Mouse (Mus musculus) limb, embryonic 10.5 days (tissue): ENCODE measurements around the gene Cwc25. TPM values are rescaled to one million over a fixed set of nuclear protein-coding genes. Genes with fewer than 3 reads are reported as not detected.

ENCODE experiments used
- DNase-seq: peaks from one replicate; pipeline ENCODE4 v3.0.0-alpha.2; 2017; ENCODE audit warnings: low spot score
- H3K27ac ChIP-seq: fragments of 300-500 bp; sonication (generic); 2 replicates; pipeline ENCODE4 v1.5.1; 2016; ENCODE audit warnings: mild to moderate bottlenecking
- H3K27me3 ChIP-seq: fragments of 300-500 bp; sonication (generic); 2 replicates; pipeline ENCODE4 v1.6.1; 2016; ENCODE audit warnings: low read depth, mild to moderate bottlenecking; ENCODE audit not compliant: poor library complexity, severe bottlenecking
- H3K36me3 ChIP-seq: fragments of 300-500 bp; sonication (generic); 2 replicates; pipeline ENCODE4 v1.6.1; 2016; ENCODE audit warnings: mild to moderate bottlenecking, moderate library complexity
- H3K4me1 ChIP-seq: fragments of 300-500 bp; sonication (generic); 2 replicates; pipeline ENCODE4 v1.6.1; 2016
- H3K4me3 ChIP-seq: fragments of 300-500 bp; sonication (generic); 2 replicates; pipeline ENCODE4 v1.5.1; 2016; ENCODE audit warnings: mild to moderate bottlenecking, moderate library complexity
- H3K9me3 ChIP-seq: fragments of 300-500 bp; sonication (generic); replicated peaks from 2 replicates; pipeline ENCODE4 v1.6.1; 2016; ENCODE audit warnings: mild to moderate bottlenecking
- WGBS: fragments of 180-500 bp; shearing (Covaris S2); methylation state at CpG from one replicate; pipeline ENCODE4 v1.1.7; 2016; 5-methylcytosine and 5-hydroxymethylcytosine counted together
- polyA plus RNA-seq: library from polyadenylated mRNA; unstranded; fragments of >200 nt; fragmentation: Nextera tagmentation; extraction: Ambion mirVana; gene quantifications from 2 replicates; pipeline ENCODE4 v1.2.1, GENCODE M21; 2016

Cwc25 gene
- polyA plus RNA-seq, 1 experiment from 2014 or later: 21.6 TPM

GRCm38 (mm10) chr11:97807626-97808025 lies 41.3 kb upstream of the Cwc25 start:
- DNase-seq: no peak
- H3K36me3 ChIP-seq: peaks cover 60% of the 10 kb centered on the region
- H3K27me3 ChIP-seq: no peaks in the 10 kb centered on the region
- 0 out of 2 replicates have a peak overlapping the region, but pooled peaks have one; percentile 7 for H3K4me3 ChIP-seq
- H3K4me1 ChIP-seq: peaks cover 89% of the 10 kb centered on the region
- no peaks in the 10 kb centered on the region for H3K9me3 ChIP-seq
- WGBS: 45% methylated on average over 6 of the region's 6 CpGs
- H3K27ac ChIP-seq: peak overlapping the region; percentile 59

DNA sequence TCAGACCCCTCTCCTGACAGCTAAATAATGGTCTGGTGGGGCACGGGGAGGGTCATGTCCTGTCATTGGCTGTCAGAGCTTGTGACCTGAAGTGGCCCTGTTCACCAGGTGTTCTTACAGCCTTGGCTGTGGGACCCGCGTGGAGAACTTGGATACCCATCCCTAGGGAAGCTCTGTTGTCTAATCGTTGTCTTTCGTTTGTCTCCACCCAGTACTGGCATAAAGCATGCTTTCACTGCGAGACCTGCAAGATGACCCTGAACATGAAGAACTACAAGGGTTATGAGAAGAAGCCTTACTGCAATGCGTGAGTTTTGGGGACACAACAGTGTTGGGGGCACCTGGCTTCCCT lies 40.2 kb upstream of the Cwc25 start:
- Histone ChIP-seq H3K4me1 (peaks cover 89% of the 10 kb centered on the region), H3K27me3 (no peaks in the 10 kb centered on the region), H3K9me3 (no peaks in the 10 kb centered on the region), H3K36me3 (peaks cover 54% of the 10 kb centered on the region), H3K27ac (0 out of 2 replicates have a peak overlapping the region, but pooled peaks have one; percentile 47), H3K4me3 (no peak overlapping the region)
- WGBS: 75% methylated on average over 7 of the region's 7 CpGs
- DNase-seq: no peak

GRCm38 (mm10) chr11:97805662-97806612 lies 39.6 kb upstream of the Cwc25 start:
- no peak overlapping the region for H3K4me3 ChIP-seq
- H3K9me3 ChIP-seq: no peaks in the 10 kb centered on the region
- WGBS: 56% methylated on average over 15 of the region's 15 CpGs
- H3K36me3 ChIP-seq: peaks cover 49% of the 10 kb centered on the region
- H3K27me3 ChIP-seq: no peaks in the 10 kb centered on the region
- peak overlapping the region; percentile 42 for H3K27ac ChIP-seq
- peaks cover 89% of the 10 kb centered on the region for H3K4me1 ChIP-seq
- no peak for DNase-seq

DNA sequence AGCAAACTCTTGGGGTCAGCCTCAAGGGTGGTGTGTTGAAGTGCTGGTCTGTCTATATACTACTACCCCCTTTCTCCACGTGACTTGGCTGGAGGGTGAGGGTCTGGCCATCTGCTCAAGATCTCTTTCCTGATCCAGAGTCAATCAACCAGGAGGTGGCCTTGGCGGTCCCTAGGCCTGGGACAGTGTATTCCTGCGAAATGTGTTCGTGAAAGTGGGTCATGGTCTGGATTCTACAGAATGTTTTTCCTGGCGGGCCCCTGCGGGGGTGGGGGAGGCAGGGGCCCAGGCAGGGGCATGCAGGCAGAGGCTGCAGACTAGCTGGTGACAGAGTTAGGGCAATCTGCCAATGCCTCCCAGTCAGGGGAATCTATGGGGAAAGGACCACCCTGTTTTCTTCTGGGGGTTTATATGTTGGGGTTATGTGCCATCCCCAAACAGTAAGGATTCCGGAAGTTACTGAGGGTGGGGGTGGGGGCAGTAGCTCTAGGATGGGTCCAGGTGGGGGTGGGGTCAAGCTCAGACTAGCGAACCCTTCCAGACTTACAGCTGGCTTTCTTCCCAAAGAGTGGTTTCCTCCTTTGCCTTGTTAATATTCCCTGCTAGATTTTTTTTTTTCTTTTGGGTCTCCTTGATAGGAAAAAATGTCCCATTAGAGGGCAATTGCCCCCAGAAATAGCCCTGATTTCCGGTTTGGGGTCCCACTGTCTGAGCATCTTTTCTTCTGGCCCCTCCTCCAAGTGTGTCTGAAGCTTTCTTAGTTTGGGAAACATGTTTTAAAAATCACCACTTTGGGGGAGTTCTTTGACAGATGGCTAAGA lies 38.7 kb upstream of the Cwc25 start:
- H3K27me3 ChIP-seq: no peaks in the 10 kb centered on the region
- H3K4me3 ChIP-seq: peak overlapping the region; percentile 23; the same call in 1 of the 2 replicates
- peaks cover 42% of the 10 kb centered on the region for H3K36me3 ChIP-seq
- peaks cover 84% of the 10 kb centered on the region for H3K4me1 ChIP-seq
- no peak for DNase-seq
- peak overlapping the region; percentile 64 for H3K27ac ChIP-seq
- no peaks in the 10 kb centered on the region for H3K9me3 ChIP-seq
- WGBS: 39% methylated on average over 9 of the region's 9 CpGs

DNA sequence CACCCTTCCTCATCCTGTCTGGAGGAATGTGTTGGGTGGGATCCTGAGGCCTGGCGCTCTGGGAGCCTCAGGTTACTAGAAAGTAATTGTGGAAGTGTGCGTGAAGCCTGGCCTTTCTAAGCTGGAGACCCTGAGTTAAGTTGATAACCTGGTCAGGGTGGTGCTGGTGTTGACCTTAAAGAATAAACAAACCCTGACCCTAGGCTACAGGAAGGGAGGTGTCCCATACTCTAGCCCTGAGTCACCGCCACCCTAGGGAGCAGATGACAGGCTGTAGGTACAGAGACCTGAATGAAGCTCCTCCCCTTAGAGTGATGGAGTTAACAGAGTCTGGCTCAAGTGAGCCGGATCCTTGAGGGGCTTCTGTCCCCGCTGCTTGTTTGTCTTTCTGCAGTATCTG lies 37.5 kb upstream of the Cwc25 start:
- peaks cover 80% of the 10 kb centered on the region for H3K4me1 ChIP-seq
- H3K27me3 ChIP-seq: no peaks in the 10 kb centered on the region
- 79% methylated on average over 5 of the region's 5 CpGs for WGBS
- no peak overlapping the region for H3K27ac ChIP-seq
- DNase-seq: no peak
- no peak overlapping the region for H3K4me3 ChIP-seq
- peaks cover 31% of the 10 kb centered on the region for H3K36me3 ChIP-seq
- no peaks in the 10 kb centered on the region for H3K9me3 ChIP-seq

DNA sequence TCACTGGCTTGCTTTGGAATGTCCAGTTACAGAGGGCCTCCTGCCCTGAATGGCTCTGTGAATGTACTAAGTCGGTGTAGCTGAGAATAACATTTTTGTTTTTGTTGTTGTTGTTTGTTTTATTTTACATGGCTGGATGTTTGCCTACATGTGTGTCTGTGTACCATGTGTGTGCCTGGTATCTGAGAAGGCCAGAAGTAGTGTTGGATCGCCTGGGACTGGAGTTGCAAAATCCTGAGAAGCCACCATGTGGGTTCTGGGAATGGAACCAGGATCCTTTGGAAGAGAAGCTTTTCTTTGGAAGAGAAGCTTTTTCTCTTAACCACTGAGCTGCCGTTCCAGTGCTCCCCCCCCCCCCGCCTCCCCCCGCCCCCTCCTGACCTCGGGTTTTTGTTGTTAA lies 36.1 kb upstream of the Cwc25 start:
- Histone ChIP-seq H3K27ac (no peak overlapping the region), H3K36me3 (peaks cover 17% of the 10 kb centered on the region), H3K4me3 (no peak overlapping the region), H3K9me3 (no peaks in the 10 kb centered on the region), H3K4me1 (peaks cover 77% of the 10 kb centered on the region), H3K27me3 (no peaks in the 10 kb centered on the region)
- WGBS: 57% methylated on average over 6 of the region's 6 CpGs
- DNase-seq: no peak

DNA sequence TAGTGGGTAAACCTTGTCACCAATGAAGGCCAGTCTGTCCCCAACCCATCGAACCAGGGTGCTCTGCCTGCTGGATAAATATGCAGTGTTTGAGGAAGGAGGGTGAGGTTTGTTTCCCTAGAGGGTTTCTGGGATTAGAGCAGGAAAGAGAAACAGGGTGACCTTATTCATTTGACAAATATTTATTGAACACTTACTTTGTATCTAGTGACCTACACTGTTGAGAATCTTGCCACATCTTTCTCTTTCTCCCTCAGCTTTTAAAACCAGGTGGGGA lies 35.8 kb upstream of the Cwc25 start:
- 32% methylated on average over 1 of the region's 1 CpGs for WGBS
- no peak for DNase-seq
- Histone ChIP-seq H3K4me1 (peaks cover 75% of the 10 kb centered on the region), H3K27ac (peak overlapping the region; percentile 93), H3K36me3 (peaks cover 14% of the 10 kb centered on the region), H3K27me3 (no peaks in the 10 kb centered on the region), H3K9me3 (no peaks in the 10 kb centered on the region), H3K4me3 (peak overlapping the region; percentile 74)

GRCm38 (mm10) chr11:97801409-97802193 lies 35.2 kb upstream of the Cwc25 start:
- peak; percentile 53 for DNase-seq
- Histone ChIP-seq H3K4me1 (peaks cover 69% of the 10 kb centered on the region), H3K27ac (peak overlapping the region; percentile 93), H3K36me3 (peaks cover 9% of the 10 kb centered on the region), H3K4me3 (peak overlapping the region; percentile 74), H3K27me3 (no peaks in the 10 kb centered on the region), H3K9me3 (no peaks in the 10 kb centered on the region)
- 24% methylated on average over 8 of the region's 8 CpGs for WGBS

DNA sequence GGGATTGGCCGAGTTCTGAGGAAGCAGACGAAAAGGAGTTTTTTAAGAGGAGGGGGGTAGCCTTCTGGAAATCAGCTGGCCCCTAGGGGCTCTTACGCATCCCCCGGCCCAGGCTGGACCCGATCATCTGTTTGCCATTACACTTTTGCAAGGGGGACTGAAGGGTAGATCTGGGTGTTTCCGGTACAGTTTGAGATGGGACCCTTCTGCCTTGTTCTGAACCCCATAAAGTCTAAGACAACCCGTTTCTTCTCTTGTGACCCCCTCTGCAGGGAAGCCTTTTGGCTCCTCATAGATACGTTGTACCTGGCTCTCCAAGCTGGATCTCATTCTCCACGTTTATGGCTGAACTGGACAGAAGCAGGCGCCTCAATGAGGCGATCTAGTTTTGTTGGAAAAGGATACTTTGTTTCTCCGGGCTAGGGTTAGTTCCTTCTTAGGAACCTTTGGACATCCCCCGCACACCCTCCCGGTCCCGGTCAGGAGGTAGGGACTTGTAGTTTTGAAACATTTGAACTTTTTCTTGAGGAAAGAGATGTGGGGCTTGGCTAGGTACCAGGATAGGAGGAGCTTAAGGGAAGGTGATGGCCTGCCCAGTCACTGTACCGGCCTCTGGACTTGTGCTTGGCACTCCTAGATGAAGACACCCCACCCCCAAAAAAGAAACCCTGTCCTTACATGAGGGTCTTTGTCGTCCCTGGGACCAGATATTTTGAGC lies 34.5 kb upstream of the Cwc25 start:
- Histone ChIP-seq H3K27me3 (no peaks in the 10 kb centered on the region), H3K4me1 (peaks cover 62% of the 10 kb centered on the region), H3K36me3 (peaks cover 6% of the 10 kb centered on the region; the same call in 1 of the 2 replicates), H3K27ac (peak overlapping the region; percentile 93), H3K9me3 (no peaks in the 10 kb centered on the region), H3K4me3 (peak overlapping the region; percentile 74)
- WGBS: 8% methylated on average over 17 of the region's 17 CpGs
- peak; percentile 69 for DNase-seq

- H3K27me3 ChIP-seq: no peaks in the 10 kb centered on the region
- under 1% methylated on average over 36 of the region's 43 CpGs for WGBS
Measured at GRCm38 (mm10) chr11:97799994-97800690, 33.8 kb upstream of the Cwc25 start.

GRCm38 (mm10) chr11:97799146-97799993 lies 33.0 kb upstream of the Cwc25 start:
- H3K27ac ChIP-seq: peak overlapping the region; percentile 93
- DNase-seq: peak; percentile 88
- H3K36me3 ChIP-seq: peaks cover 6% of the 10 kb centered on the region; the same call in 1 of the 2 replicates
- H3K27me3 ChIP-seq: no peaks in the 10 kb centered on the region
- H3K9me3 ChIP-seq: no peaks in the 10 kb centered on the region
- under 1% methylated on average over 71 of the region's 71 CpGs for WGBS
- H3K4me1 ChIP-seq: peaks cover 47% of the 10 kb centered on the region
- peak overlapping the region; percentile 74 for H3K4me3 ChIP-seq

More at GRCm38 (mm10) chr11:97799994-97800690, 33.8 kb upstream of the Cwc25 start:
- peak overlapping the region; percentile 74 for H3K4me3 ChIP-seq
- DNase-seq: peak; percentile 84
- H3K9me3 ChIP-seq: no peaks in the 10 kb centered on the region
- H3K36me3 ChIP-seq: peaks cover 6% of the 10 kb centered on the region; the same call in 1 of the 2 replicates
- H3K27ac ChIP-seq: peak overlapping the region; percentile 93
- peaks cover 55% of the 10 kb centered on the region for H3K4me1 ChIP-seq
